Mouse (Mus musculus) CD4-positive, CD25-positive, alpha-beta regulatory T cell, adult 4 months (primary cell): ENCODE data around the gene Rnf43. TPM values are rescaled to one million over a fixed set of nuclear protein-coding genes. Genes with fewer than 3 reads are reported as not detected.

ENCODE experiments used
- ATAC-seq: one replicate; pipeline ENCODE4 v1.8.0; 2017
- polyA plus RNA-seq, 2 experiments: library from polyadenylated mRNA; unstranded; fragments of 100-300 nt; shearing (Covaris generic); gene quantifications; one replicate each; pipeline ENCODE4 v1.2.1; 2017

Rnf43 gene
- polyA plus RNA-seq, result 10 to 100 TPM; 24.9 to 25.4 TPM

GRCm38 (mm10) chr11:87662407-87662806 is at the start of gene Rnf43:
Gene Rnf43, plus strand, starts transcription at chr11:87662722.
- peak; percentile 99 for ATAC-seq

DNA sequence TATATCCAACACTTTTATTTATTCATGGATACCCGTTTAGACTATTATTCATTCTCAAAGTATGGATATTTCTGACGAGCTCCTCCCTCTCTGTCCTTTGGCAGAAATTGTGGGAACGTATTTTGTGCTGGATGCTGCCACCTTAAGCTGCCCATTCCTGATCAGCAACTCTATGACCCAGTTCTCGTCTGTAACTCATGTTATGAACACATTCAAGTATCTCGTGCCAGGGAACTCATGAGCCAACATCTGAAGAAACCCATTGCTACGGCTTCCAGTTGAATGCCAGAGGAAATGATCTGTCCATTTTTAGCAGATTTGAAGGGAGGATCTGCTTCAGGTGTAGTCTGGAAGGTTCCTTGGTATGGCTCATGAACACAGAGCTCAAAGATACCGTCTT is 48.5 kb upstream of the Rnf43 start:
- no peak for ATAC-seq

- ATAC-seq, result no peak
Measured at GRCm38 (mm10) chr11:87615551-87615950, 47.0 kb upstream of the Rnf43 start.

GRCm38 (mm10) chr11:87615952-87616351 is 46.6 kb upstream of the Rnf43 start:
- no peak for ATAC-seq

DNA sequence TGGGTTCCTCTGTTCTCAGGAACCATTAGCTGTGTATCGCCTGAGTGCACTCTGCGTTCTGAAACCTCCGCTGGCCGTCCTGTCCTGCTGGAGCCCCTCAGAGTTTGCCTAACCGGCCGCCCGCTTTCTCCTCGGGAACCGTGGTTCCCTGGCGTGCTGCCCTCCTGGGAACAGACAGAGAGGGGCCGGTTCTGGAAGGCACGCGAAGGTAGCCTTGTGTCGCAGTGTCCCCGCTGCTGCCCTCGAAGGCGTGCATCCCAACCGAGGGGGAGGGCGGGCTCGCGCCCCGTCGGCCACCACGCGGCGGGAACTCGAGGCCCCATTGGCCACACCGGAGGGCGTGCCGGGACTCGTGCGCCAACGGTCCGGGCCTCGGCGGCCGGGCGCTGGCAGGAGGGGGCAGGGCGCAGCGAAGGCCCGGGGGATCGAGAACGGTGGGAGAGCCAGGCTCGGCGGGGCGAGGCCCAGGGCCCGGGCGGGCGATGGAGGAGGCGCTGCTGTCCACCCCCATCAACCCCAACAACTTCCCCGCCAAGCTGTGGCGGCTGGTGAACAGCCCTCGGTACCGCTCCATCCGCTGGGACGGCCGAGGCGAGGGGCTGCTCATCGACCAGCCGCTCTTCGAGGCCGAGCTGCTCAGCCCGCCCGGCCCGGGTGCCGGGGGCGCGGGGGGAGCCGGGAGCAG is 45.6 kb upstream of the Rnf43 start, which contains the start of gene Hsf5:
Gene Hsf5, plus strand, starts transcription at position 375 of the 685 bp plus-strand sequence.
- no peak for ATAC-seq

GRCm38 (mm10) chr11:87617606-87618005 is 44.9 kb upstream of the Rnf43 start:
- ATAC-seq, result no peak

- no peak for ATAC-seq
Measured at GRCm38 (mm10) chr11:87623160-87623559, 39.4 kb upstream of the Rnf43 start.

- ATAC-seq, result peak; percentile 65
Measured at GRCm38 (mm10) chr11:87629859-87630258, 32.7 kb upstream of the Rnf43 start.

GRCm38 (mm10) chr11:87638793-87639192 is 23.7 kb upstream of the Rnf43 start:
- ATAC-seq, result no peak

- peak; percentile 64 for ATAC-seq
Measured at GRCm38 (mm10) chr11:87639206-87639605, 23.3 kb upstream of the Rnf43 start.

DNA sequence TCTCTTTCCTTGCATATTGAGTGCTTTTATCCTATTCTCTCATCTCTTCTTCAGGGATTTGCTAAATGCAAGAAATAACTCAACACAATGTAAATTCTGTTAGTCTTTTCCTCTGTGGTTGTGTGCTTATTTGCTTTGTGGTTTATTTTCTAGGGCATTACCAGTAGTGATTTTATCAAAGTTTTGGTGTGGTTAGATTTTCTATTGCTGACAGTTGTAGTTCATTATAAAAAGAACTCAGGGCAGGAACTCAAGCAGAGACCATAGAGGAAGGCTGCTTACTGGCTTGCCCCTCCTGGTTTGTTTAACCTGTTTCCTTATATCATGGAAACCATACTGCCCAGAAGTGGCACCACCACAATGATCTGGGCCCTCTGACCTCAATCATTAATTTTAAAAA is 19.7 kb upstream of the Rnf43 start:
- ATAC-seq, result no peak

DNA sequence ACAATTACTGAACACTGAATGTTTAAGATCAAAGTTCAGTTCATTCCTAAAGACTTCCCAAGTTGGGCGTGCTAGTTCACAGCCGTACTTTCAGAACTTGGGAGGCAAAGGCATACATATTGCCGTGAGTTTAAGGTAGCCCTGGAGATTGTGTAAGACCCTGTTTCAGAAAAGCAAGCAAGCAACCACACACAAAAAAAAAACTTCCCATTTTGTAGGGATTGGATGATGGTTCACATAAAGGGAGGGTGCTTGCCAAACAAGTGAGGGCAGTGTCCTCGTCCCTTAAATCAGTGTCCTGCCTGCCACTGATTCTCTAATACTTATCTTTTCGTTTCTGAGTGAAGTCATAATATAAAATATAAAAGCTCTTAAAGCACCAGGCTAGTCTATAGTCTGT is 7.8 kb upstream of the Rnf43 start:
- no peak for ATAC-seq

- ATAC-seq, result no peak
Measured at GRCm38 (mm10) chr11:87659216-87659615, 3.3 kb upstream of the Rnf43 start.

DNA sequence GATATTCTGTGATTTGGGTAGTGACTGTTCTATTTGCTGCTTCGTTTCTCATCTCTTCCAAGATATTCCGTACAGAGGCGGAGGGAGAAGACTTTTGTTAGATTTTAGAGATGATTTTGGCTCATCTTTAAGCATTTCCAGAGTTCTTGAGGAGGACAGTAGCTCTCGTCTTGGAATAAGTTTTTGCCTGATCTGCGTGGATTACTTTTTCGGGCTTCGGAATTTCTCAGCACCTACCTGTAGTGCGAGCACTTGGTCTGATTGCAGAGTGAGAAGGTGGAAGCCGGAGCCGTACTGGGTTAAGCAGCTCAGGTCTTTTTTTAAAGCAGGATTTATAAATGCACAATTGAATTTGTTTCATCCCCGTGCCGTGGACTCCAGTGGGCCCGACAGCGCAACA is 300 bp downstream of the Rnf43 start:
- peak; percentile 8 for ATAC-seq

DNA sequence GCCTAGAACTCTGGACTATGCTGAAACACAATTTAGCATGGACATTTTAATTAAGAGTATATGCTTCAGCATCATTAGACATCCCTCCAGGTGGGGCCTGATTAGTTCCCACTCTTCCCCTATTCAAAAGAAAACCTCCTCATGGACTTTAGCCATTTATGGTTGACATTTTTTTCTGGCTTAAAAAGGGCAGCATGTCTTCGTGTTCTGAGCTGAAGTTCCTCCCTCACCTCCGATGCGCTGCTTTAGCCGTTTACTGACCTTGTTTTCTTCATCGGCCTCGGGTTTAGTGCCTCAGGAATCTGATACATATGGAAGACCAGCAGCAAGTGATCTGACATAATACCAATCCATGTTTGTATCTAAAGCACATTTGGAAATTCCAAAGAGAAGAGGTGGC is 1.4 kb downstream of the Rnf43 start:
- no peak for ATAC-seq

DNA sequence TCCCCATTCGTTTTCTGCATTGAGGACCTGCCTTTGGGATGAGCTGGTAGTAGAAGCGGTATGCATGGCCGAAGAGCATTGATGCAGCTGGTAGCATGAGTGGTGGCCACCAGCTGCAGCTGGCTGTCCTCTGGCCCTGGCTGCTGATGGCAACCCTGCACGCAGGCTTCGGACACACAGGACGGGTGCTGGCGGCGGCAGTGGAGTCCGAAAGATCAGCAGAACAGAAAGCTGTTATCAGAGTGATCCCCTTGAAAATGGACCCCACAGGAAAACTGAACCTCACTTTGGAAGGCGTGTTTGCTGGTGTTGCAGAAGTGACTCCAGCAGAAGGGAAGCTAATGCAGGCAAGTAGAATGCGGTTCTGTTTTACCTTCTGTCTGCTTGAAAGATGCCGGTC is 2.0 kb downstream of the Rnf43 start:
- ATAC-seq, result no peak

DNA sequence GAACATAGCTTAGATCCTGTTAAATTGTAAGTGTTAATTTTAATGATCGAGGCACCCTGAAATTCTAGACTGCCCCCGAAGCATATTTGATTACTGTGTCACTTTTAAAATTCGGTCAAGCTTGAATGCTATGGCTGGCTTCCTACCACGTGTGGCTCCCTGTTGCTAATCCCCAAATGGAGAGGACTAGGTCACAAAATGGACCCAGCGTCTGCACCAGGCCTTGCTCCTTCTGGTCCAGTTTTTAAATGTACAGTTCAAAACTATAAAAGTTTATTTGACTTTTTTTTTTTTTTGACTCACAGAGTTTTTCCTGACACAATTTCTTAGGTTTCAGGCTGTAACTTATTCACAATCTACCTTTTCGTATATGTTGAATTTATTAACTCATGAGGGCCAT is 2.7 kb downstream of the Rnf43 start:
- ATAC-seq, result no peak

DNA sequence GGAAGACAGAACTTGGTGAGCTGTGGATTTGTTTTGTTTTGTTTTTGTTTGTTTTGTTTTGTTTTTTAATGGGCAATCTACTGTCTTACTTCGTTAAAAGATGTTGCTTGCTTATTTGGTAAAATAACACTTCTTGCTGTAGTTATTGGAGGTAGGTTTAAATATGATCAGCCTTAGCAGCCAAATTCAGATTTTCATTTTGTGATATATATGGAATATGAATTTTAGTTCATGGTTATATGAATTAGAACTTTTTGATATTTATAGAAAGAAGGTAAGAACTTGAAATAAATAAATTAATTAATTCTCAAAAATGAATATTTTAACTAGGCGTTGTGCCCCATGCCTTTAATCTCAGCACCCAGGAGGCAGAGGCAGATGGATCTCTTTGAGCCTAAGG is 3.1 kb downstream of the Rnf43 start:
- no peak for ATAC-seq

GRCm38 (mm10) chr11:87666256-87667035 is 3.9 kb downstream of the Rnf43 start:
- no peak for ATAC-seq

DNA sequence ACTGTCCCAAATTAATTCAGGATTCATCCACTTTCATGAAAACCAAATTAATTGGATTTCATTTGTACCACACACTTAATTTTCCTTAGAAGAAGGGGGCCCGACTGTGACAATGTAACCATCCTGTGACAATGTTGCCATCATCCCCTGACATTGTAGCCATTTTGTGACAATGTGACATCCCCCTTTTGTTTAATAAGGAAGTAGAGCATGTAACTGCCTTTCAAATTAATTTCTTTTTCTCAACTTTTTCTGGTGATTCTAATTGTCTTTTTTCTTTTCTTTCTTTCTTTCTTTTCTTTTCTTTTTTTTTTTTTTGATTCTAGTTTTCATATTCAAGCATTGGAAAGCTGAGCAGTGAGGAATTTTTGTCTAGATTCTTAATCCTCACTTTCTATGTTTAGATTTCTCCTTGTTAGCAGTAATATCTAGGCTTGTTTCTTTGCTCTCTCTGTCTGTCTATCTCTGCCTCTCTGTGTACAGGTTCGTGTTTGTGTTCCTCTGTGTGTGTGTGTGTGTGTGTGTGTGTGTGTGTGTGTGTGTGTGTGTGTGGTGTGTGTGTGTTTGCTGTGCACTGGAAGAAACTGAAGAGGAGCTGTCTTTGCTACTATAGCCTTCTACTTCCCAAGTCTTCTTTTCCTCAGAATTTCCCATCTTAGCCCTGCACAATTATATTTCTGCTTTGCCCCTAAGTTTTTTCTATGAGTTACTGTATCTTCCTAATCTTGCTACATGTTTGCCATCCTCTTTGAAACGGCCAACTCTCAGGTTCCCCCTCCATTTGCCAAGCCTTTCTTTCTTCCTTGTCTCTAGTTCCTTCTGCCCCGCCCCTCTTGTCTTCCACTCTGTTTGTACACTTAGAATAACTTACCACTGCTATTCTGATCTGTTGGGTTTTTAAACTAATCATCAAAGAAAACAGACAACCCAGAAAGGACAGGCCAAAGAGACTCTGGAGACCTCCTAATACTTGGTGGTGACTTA is 4.9 kb downstream of the Rnf43 start:
- ATAC-seq, result no peak

- no peak for ATAC-seq
Measured at GRCm38 (mm10) chr11:87673282-87673681, 10.8 kb downstream of the Rnf43 start.

- no peak for ATAC-seq
Measured at GRCm38 (mm10) chr11:87675606-87676005, 13.1 kb downstream of the Rnf43 start.

- no peak for ATAC-seq
Measured at GRCm38 (mm10) chr11:87677756-87678155, 15.2 kb downstream of the Rnf43 start.
